Mouse (Mus musculus): ENCODE results near the gene Kif22.

DNA sequence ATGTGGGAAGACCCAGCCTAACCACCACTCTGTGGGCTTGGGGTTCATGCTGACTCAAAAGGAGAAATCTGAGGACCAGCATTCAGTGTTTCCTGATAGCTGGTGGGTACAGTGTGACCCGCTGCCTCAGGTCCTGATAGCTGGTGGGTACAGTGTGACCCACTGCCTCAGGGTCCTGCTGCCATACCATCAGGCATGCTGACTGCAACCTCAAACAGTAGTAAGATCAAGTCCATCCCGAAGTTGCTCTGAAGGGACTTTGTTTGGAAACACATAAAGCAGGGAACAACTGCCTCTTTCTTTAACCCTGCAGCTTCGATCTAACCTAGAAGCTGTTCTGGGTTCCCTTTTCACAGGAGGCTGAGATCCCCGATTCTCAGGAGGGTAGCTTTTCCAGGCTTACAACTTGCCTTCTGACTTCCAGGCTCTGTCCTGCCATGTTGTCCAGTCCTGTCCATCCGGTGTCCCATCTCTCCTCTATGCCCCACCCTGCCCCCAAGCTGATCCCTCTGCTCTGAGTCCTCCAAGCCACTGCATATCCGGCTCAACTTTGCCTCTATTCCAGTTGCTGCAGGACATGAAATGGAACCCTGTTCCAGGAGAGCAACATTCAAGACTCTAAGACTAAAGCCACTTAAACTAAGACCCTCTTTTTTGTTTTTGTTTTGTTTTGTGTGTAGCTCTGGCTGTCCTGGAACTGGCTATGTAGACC is 34.8 kb downstream of the Kif22 start:
- TF ChIP-seq CTCF (IDR thresholded peaks at IDR 0.05; ENCODE audit: low read depth) (no peak), EP300 (IDR thresholded peaks at IDR 0.05; ENCODE audit: low read depth) (no peak)

Measured in liver, embryonic 14.5 days (tissue).